Mouse (Mus musculus): Measurements from ENCODE around the gene Tap1. TPM values are rescaled to one million over a fixed set of nuclear protein-coding genes. Genes with fewer than 3 reads are reported as not detected.
"Not testable (repeated sequence)": the region's sequence is repeated elsewhere in the genome, so short reads cannot be mapped to it uniquely, and the experiment has no call there.

Tap1 gene
- polyA plus RNA-seq, 1 experiment from 2014 or later, result 2.4 TPM

- ATAC-seq (ENCODE audit: low read depth) (no peak), DNase-seq (no peak)
- no peaks in the 10 kb centered on the region for H3K36me3 ChIP-seq
- H3K9me3 ChIP-seq (replicated peaks), result peaks cover 8% of the 10 kb centered on the region; the same call in 1 of the 2 replicates
- 0 out of 2 replicates have a peak, but pooled peaks cover 5% of the 10 kb centered on the region for H3K4me1 ChIP-seq (replicated peaks)
- 74% methylated on average over 5 of the region's 5 CpGs for WGBS (ENCODE audit: insufficient replicate concordance)
- no peak overlapping the region for H3K4me2 ChIP-seq
- peaks cover 9% of the 10 kb centered on the region; the same call in 1 of the 2 replicates for H3K27me3 ChIP-seq
- no peak overlapping the region for H3K27ac ChIP-seq
- no peak overlapping the region for H3K4me3 ChIP-seq (replicated peaks)
- H3K9ac ChIP-seq, result no peak overlapping the region
Observed at GRCm38 (mm10) chr17:34217986-34218385, 30.6 kb downstream of the Tap1 start.

DNA sequence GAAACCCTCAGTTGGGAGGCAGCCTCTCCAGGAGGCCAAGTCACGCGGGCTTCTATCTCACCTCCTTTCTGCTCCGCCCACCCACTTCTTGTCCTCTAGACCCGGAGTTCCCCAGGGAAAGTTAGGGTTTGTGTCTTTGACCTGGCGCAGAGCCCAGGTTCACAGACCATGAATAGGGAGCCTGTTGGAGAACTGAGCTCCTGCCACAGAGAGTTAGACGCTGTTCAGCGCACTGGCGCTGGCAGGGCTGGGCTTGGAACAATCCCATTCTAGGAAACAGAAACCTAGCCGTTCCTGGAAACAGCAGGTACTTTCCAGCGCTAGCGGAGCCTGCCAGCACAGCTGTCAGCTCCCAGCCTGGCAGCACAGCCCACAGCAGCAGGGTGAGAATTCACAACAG, 31.3 kb downstream of the Tap1 start:
- no peak overlapping the region for H3K27ac ChIP-seq

GRCm38 (mm10) chr17:34219096-34219495, 31.7 kb downstream of the Tap1 start:
- H3K4me2 ChIP-seq; H3K4me1 ChIP-seq (replicated peaks); H3K36me3 ChIP-seq; H3K27me3 ChIP-seq; H3K4me3 ChIP-seq (replicated peaks); H3K9ac ChIP-seq; ATAC-seq (ENCODE audit: low read depth); H3K9me3 ChIP-seq (replicated peaks); DNase-seq; H3K27ac ChIP-seq: not testable (repeated sequence)
- 82% methylated on average over 9 of the region's 11 CpGs for WGBS (ENCODE audit: insufficient replicate concordance)

More for the DNA sequence above, 31.3 kb downstream of the Tap1 start:
- Histone ChIP-seq H3K4me1 (replicated peaks) (0 out of 2 replicates have a peak, but pooled peaks cover 5% of the 10 kb centered on the region), H3K4me3 (replicated peaks) (no peak overlapping the region), H3K36me3 (no peaks in the 10 kb centered on the region), H3K4me2 (no peak overlapping the region), H3K9me3 (replicated peaks) (peaks cover 8% of the 10 kb centered on the region; the same call in 1 of the 2 replicates), H3K27me3 (peaks cover 5% of the 10 kb centered on the region; the same call in 1 of the 2 replicates), H3K9ac (no peak overlapping the region)
- no peak for ATAC-seq (ENCODE audit: low read depth)
- 86% methylated on average over 11 of the region's 11 CpGs for WGBS (ENCODE audit: insufficient replicate concordance)
- no peak for DNase-seq

GRCm38 (mm10) chr17:34219801-34220200, 32.4 kb downstream of the Tap1 start:
- not testable (repeated sequence) for H3K9me3 ChIP-seq (replicated peaks); H3K36me3 ChIP-seq; H3K4me3 ChIP-seq (replicated peaks); H3K4me1 ChIP-seq (replicated peaks); DNase-seq; H3K9ac ChIP-seq; ATAC-seq (ENCODE audit: low read depth); H3K4me2 ChIP-seq; H3K27me3 ChIP-seq; H3K27ac ChIP-seq
- WGBS (ENCODE audit: insufficient replicate concordance), result 80% methylated on average over 4 of the region's 7 CpGs

DNA sequence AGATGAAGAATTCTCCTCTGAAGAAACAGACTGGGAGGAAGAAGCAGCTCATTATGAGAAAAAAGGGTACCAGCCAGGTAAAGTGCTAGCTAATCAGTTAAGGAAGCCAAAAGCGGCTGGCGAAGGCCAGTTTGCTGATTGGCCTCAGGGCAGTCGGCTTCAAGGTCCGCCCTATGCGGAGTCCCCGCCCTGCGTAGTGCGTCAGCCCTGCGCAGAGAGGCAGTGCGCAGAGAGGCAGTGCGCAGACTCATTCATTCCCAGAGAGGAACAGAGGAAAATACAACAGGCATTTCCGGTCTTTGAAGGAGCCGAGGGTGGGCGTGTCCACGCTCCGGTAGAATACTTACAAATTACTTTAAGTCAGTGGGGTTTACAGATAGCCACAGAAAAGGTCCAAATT, 33.0 kb downstream of the Tap1 start:
- H3K27ac ChIP-seq; ATAC-seq (ENCODE audit: low read depth); H3K27me3 ChIP-seq; DNase-seq; H3K4me2 ChIP-seq; H3K9ac ChIP-seq; H3K36me3 ChIP-seq; H3K4me1 ChIP-seq (replicated peaks); H3K4me3 ChIP-seq (replicated peaks): not testable (repeated sequence)
- WGBS (ENCODE audit: insufficient replicate concordance), result 60% methylated on average over 4 of the region's 16 CpGs
- peaks cover 10% of the 10 kb centered on the region; the same call in 1 of the 2 replicates for H3K9me3 ChIP-seq (replicated peaks)

GRCm38 (mm10) chr17:34224816-34225215, 37.5 kb downstream of the Tap1 start:
- no peak for ATAC-seq (ENCODE audit: low read depth)
- Histone ChIP-seq H3K4me3 (replicated peaks) (no peak overlapping the region), H3K27me3 (no peaks in the 10 kb centered on the region), H3K9me3 (replicated peaks) (peaks cover 4% of the 10 kb centered on the region; the same call in 1 of the 2 replicates), H3K27ac (no peak overlapping the region), H3K4me1 (replicated peaks) (no peaks in the 10 kb centered on the region), H3K9ac (no peak overlapping the region), H3K4me2 (no peak overlapping the region), H3K36me3 (no peaks in the 10 kb centered on the region)
- 75% methylated on average over 3 of the region's 3 CpGs for WGBS (ENCODE audit: insufficient replicate concordance)
- DNase-seq, result no peak

DNA sequence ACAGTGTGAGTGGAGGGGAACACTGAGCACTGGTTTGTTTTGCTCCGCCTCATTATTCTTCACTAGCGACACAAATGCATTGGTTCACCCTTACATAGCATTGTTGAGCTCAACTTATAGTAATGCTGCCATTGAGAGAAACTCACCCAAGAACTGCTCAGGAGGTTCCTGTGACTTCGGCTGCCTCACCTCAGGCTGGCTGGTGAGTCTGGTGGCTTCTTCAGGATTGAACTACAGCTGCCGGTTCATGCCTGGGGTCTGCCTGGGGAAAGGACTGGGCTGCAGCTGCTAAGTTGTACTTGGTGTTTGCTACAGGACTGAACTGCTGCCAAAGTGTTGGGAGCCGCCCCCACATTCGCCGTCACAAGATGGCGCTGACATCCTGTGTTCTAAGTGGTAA, 38.1 kb downstream of the Tap1 start:
- ATAC-seq (ENCODE audit: low read depth), result no peak
- no peak overlapping the region for H3K27ac ChIP-seq
- no peak overlapping the region for H3K9ac ChIP-seq
- H3K4me1 ChIP-seq (replicated peaks), result no peaks in the 10 kb centered on the region
- no peak overlapping the region for H3K4me2 ChIP-seq
- peaks cover 4% of the 10 kb centered on the region; the same call in 1 of the 2 replicates for H3K9me3 ChIP-seq (replicated peaks)
- 85% methylated on average over 8 of the region's 8 CpGs for WGBS (ENCODE audit: insufficient replicate concordance)
- no peaks in the 10 kb centered on the region for H3K27me3 ChIP-seq
- no peak for DNase-seq
- H3K36me3 ChIP-seq, result no peaks in the 10 kb centered on the region
- no peak overlapping the region for H3K4me3 ChIP-seq (replicated peaks)

- not testable (repeated sequence) for H3K4me3 ChIP-seq (replicated peaks); H3K27me3 ChIP-seq; H3K36me3 ChIP-seq; H3K9me3 ChIP-seq (replicated peaks); ATAC-seq (ENCODE audit: low read depth); H3K4me2 ChIP-seq; H3K9ac ChIP-seq; DNase-seq; H3K4me1 ChIP-seq (replicated peaks); H3K27ac ChIP-seq
- 85% methylated on average over 17 of the region's 23 CpGs for WGBS (ENCODE audit: insufficient replicate concordance)
Observed at GRCm38 (mm10) chr17:34225911-34226310, 38.6 kb downstream of the Tap1 start.

DNA sequence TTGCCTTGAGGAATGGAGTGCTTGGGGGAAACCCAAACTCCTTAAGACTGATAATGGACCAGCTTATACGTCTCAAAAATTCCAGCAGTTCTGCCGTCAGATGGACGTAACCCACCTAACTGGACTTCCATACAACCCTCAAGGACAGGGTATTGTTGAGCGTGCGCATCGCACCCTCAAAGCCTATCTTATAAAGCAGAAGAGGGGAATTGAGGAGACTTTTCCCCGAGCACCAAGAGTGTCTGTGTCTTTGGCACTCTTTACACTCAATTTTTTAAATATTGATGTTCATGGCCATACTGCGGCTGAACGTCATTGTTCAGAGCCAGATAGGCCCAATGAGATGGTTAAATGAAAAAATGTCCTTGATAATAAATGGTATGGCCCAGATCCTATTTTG, 43.6 kb downstream of the Tap1 start:
- not testable (repeated sequence) for H3K36me3 ChIP-seq; H3K27me3 ChIP-seq; ATAC-seq (ENCODE audit: low read depth); H3K9ac ChIP-seq; H3K4me1 ChIP-seq (replicated peaks); H3K9me3 ChIP-seq (replicated peaks); DNase-seq; H3K4me3 ChIP-seq (replicated peaks); H3K4me2 ChIP-seq; H3K27ac ChIP-seq
- WGBS (ENCODE audit: insufficient replicate concordance), result 83% methylated on average over 7 of the region's 9 CpGs

DNA sequence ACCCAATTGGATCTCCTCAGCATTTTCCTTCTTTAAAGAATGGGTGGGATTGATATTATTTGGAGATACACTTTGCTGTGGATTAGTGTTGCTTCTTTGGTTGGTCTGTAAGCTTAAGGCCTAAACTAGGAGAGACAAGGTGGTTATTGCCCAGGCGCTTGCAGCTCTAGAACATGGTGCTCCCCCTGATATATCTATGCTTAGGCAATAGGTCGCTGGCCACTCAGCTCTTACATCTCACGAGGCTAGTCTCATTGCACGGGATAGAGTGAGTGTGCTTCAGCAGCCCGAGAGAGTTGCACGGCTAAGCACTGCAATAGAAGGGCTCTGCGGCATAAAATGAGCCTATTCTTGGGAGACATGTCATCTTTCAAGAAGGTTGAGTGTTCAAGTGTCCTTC, 44.7 kb downstream of the Tap1 start:
- ATAC-seq (ENCODE audit: low read depth), result not testable (repeated sequence)

GRCm38 (mm10) chr17:34234926-34235325, 47.6 kb downstream of the Tap1 start:
- Histone ChIP-seq H3K9ac (no peak overlapping the region), H3K4me2 (no peak overlapping the region), H3K4me3 (replicated peaks) (no peak overlapping the region), H3K4me1 (replicated peaks) (no peaks in the 10 kb centered on the region), H3K27me3 (no peaks in the 10 kb centered on the region), H3K36me3 (no peaks in the 10 kb centered on the region), H3K9me3 (replicated peaks) (no peaks in the 10 kb centered on the region), H3K27ac (no peak overlapping the region)
- 37% methylated on average over 9 of the region's 9 CpGs for WGBS (ENCODE audit: insufficient replicate concordance)
- peak; percentile 39 for DNase-seq
- peak; percentile 64 for ATAC-seq (ENCODE audit: low read depth)

More for the DNA sequence above, 44.7 kb downstream of the Tap1 start:
- H3K36me3 ChIP-seq; H3K4me1 ChIP-seq (replicated peaks); H3K4me3 ChIP-seq (replicated peaks); H3K9me3 ChIP-seq (replicated peaks); DNase-seq; H3K27me3 ChIP-seq; H3K27ac ChIP-seq; H3K9ac ChIP-seq; H3K4me2 ChIP-seq: not testable (repeated sequence)
- WGBS (ENCODE audit: insufficient replicate concordance), result 71% methylated on average over 7 of the region's 7 CpGs

DNA sequence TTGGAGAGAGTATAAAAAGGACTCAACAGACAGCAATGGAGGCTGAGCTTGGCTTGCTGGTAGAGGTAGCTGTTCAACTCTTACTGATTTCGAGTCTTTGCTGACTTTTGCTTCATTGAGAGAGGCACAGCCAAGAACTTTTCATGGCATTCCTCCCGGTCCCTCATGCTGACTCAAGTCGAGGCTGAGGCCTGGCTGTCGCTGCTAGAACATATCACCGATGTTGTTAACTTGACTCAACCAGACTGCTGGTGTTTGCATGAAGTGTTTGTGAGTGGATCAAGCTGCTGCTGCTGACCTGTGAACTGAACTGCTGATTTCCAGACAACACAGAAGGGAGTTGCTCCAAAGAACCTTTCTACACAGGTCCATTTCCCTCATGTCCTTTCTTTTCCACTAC, 49.3 kb downstream of the Tap1 start:
- H3K27me3 ChIP-seq, result no peaks in the 10 kb centered on the region
- H3K4me2 ChIP-seq, result no peak overlapping the region
- no peaks in the 10 kb centered on the region for H3K9me3 ChIP-seq (replicated peaks)
- no peaks in the 10 kb centered on the region for H3K4me1 ChIP-seq (replicated peaks)
- H3K27ac ChIP-seq, result no peak overlapping the region
- H3K4me3 ChIP-seq (replicated peaks), result no peak overlapping the region
- 65% methylated on average over 5 of the region's 5 CpGs for WGBS (ENCODE audit: insufficient replicate concordance)
- no peak overlapping the region for H3K9ac ChIP-seq
- H3K36me3 ChIP-seq, result no peaks in the 10 kb centered on the region
- DNase-seq (no peak), ATAC-seq (ENCODE audit: low read depth) (no peak)
